Mouse (Mus musculus): Measurements from ENCODE around the gene Rab44.

GRCm38 (mm10) chr17:29183162-29183561 lies 69.2 kb downstream of the Rab44 start:
- no peak for TF ChIP-seq CTCF (IDR thresholded peaks at IDR 0.05; ENCODE audit: low read depth)
- no peak for TF ChIP-seq EP300 (IDR thresholded peaks at IDR 0.05; ENCODE audit: low read depth)
